Mouse (Mus musculus) cerebellum, adult 2 months (tissue): ENCODE data around the gene Rbm15b.

ENCODE experiments used
- CTCF ChIP-seq: fragments of 200-500 bp; IDR thresholded peaks from 2 replicates; pipeline ENCODE4 v1.5.1; 2011; ENCODE audit warnings: low read depth, mild to moderate bottlenecking, control low read depth, low read length, moderate library complexity, borderline replicate concordance; ENCODE audit not compliant: insufficient read depth
- POLR2A ChIP-seq: fragments of 200-500 bp; IDR thresholded peaks from 2 replicates; pipeline ENCODE4 v1.6.1; 2011; ENCODE audit warnings: low read length, control low read depth, borderline replicate concordance; ENCODE audit not compliant: insufficient read depth

GRCm38 (mm10) chr9:106906597-106906996, 19.4 kb upstream of the Rbm15b start:
- TF ChIP-seq POLR2A, result no peak
- TF ChIP-seq CTCF, result no peak
